Comparison of ENCODE assay signal across 26 mouse cellular contexts in the genomic region with DNA sequence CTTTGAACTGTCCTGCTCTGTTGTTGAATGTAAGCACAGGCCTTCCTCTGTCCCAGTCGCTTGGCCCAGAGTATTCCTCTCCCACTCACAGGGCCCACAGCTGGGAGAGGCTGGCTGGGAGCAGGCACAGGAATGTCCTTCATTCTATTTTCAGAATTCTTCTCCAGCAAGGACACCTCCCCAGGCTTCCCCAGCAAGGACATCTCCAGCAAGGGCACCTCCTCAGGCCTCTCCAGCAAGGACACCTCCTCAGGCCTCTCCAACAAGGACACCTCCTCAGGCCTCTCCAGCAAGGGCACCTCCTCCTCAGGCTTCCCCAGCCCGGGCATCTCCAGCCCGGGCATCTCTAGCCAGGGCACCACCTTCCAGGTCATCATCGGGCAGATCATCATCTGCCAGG. TPM values are rescaled to one million over a fixed set of nuclear protein-coding genes. Genes with fewer than 3 reads are reported as not detected.
A peak's percentile ranks its signal among the peaks of the same experiment; 100 is the strongest.
DNase-seq lines count a peak whose midpoint lies in the region; ATAC-seq lines count a peak whose summit lies in the region.
"Had no signal": no experiment of that assay in that cellular context is flagged by ENCODE, and none has a peak within 500 bp of the region (broad histone marks: within the 10 kb centered on the region; RNA-seq: fewer than 3 reads in every experiment).

No protein-coding gene starts in this region.

- H3K4me3 ChIP-seq in heart, embryonic 11.5 days (ENCODE audit: low read depth, low read length) = no peak overlapping the region
- no peak overlapping the region for H3K4me3 ChIP-seq in midbrain, embryonic 16.5 days (ENCODE audit: low read depth, low read length)
- H3K4me3 ChIP-seq: embryonic facial prominence, embryonic 12.5 days; embryonic facial prominence, embryonic 15.5 days; forebrain, embryonic 15.5 days; heart, adult 2 months; heart, embryonic 12.5 days; heart, embryonic 15.5 days had no signal

- DNase-seq in adrenal gland, adult (ENCODE audit: inconsistent age in 2 of 2, low spot score in 1 of 2) = peak; percentile 51 to 82
- no peak for DNase-seq in adrenal gland, postnatal 25 days
- DNase-seq in heart, postnatal 4 days = peak; percentile 8
- DNase-seq in testis, postnatal 14 days (ENCODE audit: low spot score) = peak; percentile 48
- no peak for DNase-seq in testis, postnatal 10 days (ENCODE audit: low spot score)
- DNase-seq in spleen, postnatal 10 days (ENCODE audit: low spot score in 2 of 2) = no peak
- DNase-seq: cerebellum, adult 11 months; cerebellum, adult 2 months; cerebellum, adult 9-11 months; cerebellum, postnatal 25 days; gastrocnemius, postnatal 25 days; heart, postnatal 36 days had no signal

- no peaks in the 10 kb centered on the region for H3K27me3 ChIP-seq in heart, embryonic 11.5 days (ENCODE audit: control insufficient read depth, insufficient read depth, low read length)
- H3K27me3 ChIP-seq in midbrain, embryonic 16.5 days (ENCODE audit: control insufficient read depth, insufficient read depth, low read depth, low read length) = no peaks in the 10 kb centered on the region
- H3K27me3 ChIP-seq: embryonic facial prominence, embryonic 15.5 days; forebrain, embryonic 15.5 days; heart, embryonic 15.5 days had no signal

- H3K4me1 ChIP-seq in heart, embryonic 11.5 days (ENCODE audit: control insufficient read depth, insufficient read depth, low read length) = no peaks in the 10 kb centered on the region
- H3K4me1 ChIP-seq in midbrain, embryonic 16.5 days (ENCODE audit: control insufficient read depth, insufficient read depth, low read length) = no peaks in the 10 kb centered on the region
- H3K4me1 ChIP-seq: embryonic facial prominence, embryonic 12.5 days; embryonic facial prominence, embryonic 15.5 days; forebrain, embryonic 15.5 days had no signal

- no peak overlapping the region for H3K4me2 ChIP-seq in heart, embryonic 11.5 days
- no peak overlapping the region for H3K4me2 ChIP-seq in midbrain, embryonic 16.5 days (ENCODE audit: low read length)
- H3K4me2 ChIP-seq: embryonic facial prominence, embryonic 12.5 days; embryonic facial prominence, embryonic 15.5 days; forebrain, embryonic 15.5 days; heart, embryonic 12.5 days; heart, embryonic 15.5 days; hindbrain, embryonic 14.5 days had no signal

- H3K9me3 ChIP-seq in heart, embryonic 11.5 days (replicated peaks; ENCODE audit: control insufficient read depth, low read length) = no peaks in the 10 kb centered on the region
- H3K9me3 ChIP-seq in midbrain, embryonic 16.5 days (replicated peaks; ENCODE audit: control insufficient read depth, low read length, poor library complexity, severe bottlenecking) = no peaks in the 10 kb centered on the region
- H3K9me3 ChIP-seq: embryonic facial prominence, embryonic 12.5 days; embryonic facial prominence, embryonic 15.5 days; forebrain, embryonic 15.5 days; heart, embryonic 12.5 days; heart, embryonic 15.5 days had no signal

- H3K9ac ChIP-seq in heart, embryonic 11.5 days (ENCODE audit: low read depth, low read length) = no peak overlapping the region
- H3K9ac ChIP-seq in midbrain, embryonic 16.5 days (ENCODE audit: low read depth, low read length) = no peak overlapping the region
- H3K9ac ChIP-seq: embryonic facial prominence, embryonic 12.5 days; embryonic facial prominence, embryonic 15.5 days; forebrain, embryonic 15.5 days; heart, embryonic 12.5 days; heart, embryonic 15.5 days; hindbrain, embryonic 14.5 days had no signal

- ATAC-seq in heart, embryonic 11.5 days (replicated peaks; ENCODE audit: insufficient number of reproducible peaks, low FRiP score, low TSS enrichment) = no peak
- no peak for ATAC-seq in midbrain, embryonic 16.5 days
- ATAC-seq: activated CD4-positive, CD25-positive, alpha-beta regulatory T cell, adult 4 months; forebrain, embryonic 15.5 days; hindbrain, postnatal 0 days; inflammation-experienced regulatory T-cells, adult 6 months; intestine, embryonic 16.5 days had no signal

- 74% methylated on average over 4 of the region's 4 CpGs for WGBS in heart, embryonic 11.5 days (ENCODE audit: insufficient replicate concordance)
- 88% methylated on average over 4 of the region's 4 CpGs for WGBS in midbrain, embryonic 16.5 days

- H3K27ac ChIP-seq in heart, embryonic 11.5 days (ENCODE audit: low read depth, low read length) = no peak overlapping the region
- no peak overlapping the region for H3K27ac ChIP-seq in midbrain, embryonic 16.5 days (ENCODE audit: low read length)
- H3K27ac ChIP-seq: embryonic facial prominence, embryonic 12.5 days; embryonic facial prominence, embryonic 15.5 days; forebrain, embryonic 15.5 days; heart, adult 2 months; heart, embryonic 15.5 days; hindbrain, embryonic 14.5 days; hindbrain, postnatal 0 days had no signal

- H3K36me3 ChIP-seq in heart, embryonic 11.5 days (ENCODE audit: control insufficient read depth, insufficient read depth, low read length) = no peaks in the 10 kb centered on the region
- H3K36me3 ChIP-seq in midbrain, embryonic 16.5 days (ENCODE audit: control insufficient read depth, insufficient read depth, low read length) = no peaks in the 10 kb centered on the region
- H3K36me3 ChIP-seq: embryonic facial prominence, embryonic 12.5 days; embryonic facial prominence, embryonic 15.5 days; forebrain, embryonic 15.5 days; heart, embryonic 12.5 days; heart, embryonic 15.5 days had no signal

RNA-seq across cellular contexts. Expression of gene Tmprss13, which starts 9.4 kb away (rescaled TPM):
- total RNA-seq in adrenal gland, postnatal 25 days (2021) = 0.12 TPM in 1 of 2 replicates, not detected in the other
- under 1 TPM; 0.24 to 0.50 TPM for total RNA-seq in heart, postnatal 4 days (2021)
- 0.15 and 0.31 TPM in 2 replicates for polyA plus RNA-seq in heart, embryonic 11.5 days (2014; fragmentation: Nextera tagmentation; extraction: Ambion mirVana)
- polyA plus RNA-seq in midbrain, embryonic 16.5 days (2015; fragmentation: Nextera tagmentation; extraction: Ambion mirVana) = not detected in 2 replicates
- total RNA-seq: common myeloid progenitor, adult 5-6 weeks; hindbrain, postnatal 0 days had no signal
- polyA plus RNA-seq: cerebellum, adult 2 months; forebrain, embryonic 15.5 days; heart, embryonic 12.5 days; hindbrain, embryonic 14.5 days; hindbrain, postnatal 0 days had no signal

RNA-seq across cellular contexts. Expression of gene Fxyd6, which starts 41.7 kb away (rescaled TPM):
- total RNA-seq in adrenal gland, postnatal 25 days (2021) = 153 and 178 TPM in 2 replicates
- 10 to 100 TPM; 28.5 to 29.6 TPM for total RNA-seq in heart, postnatal 4 days (2021)
- polyA plus RNA-seq in heart, embryonic 11.5 days (2014; fragmentation: Nextera tagmentation; extraction: Ambion mirVana) = 26.7 and 27.7 TPM in 2 replicates
- 722 and 817 TPM in 2 replicates for polyA plus RNA-seq in midbrain, embryonic 16.5 days (2015; fragmentation: Nextera tagmentation; extraction: Ambion mirVana)
- total RNA-seq: common myeloid progenitor, adult 5-6 weeks had no signal

RNA-seq across cellular contexts. Expression of gene Il10ra, which starts 59.3 kb away (rescaled TPM):
- 1.6 and 1.9 TPM in 2 replicates for total RNA-seq in adrenal gland, postnatal 25 days (2021)
- total RNA-seq in heart, postnatal 4 days (2021) = 1 to 10 TPM; 1.0 to 1.2 TPM
- 0.37 and 0.69 TPM in 2 replicates for polyA plus RNA-seq in heart, embryonic 11.5 days (2014; fragmentation: Nextera tagmentation; extraction: Ambion mirVana)
- polyA plus RNA-seq in midbrain, embryonic 16.5 days (2015; fragmentation: Nextera tagmentation; extraction: Ambion mirVana) = 0.48 and 0.64 TPM in 2 replicates

Comparison
In these comparisons a context has a peak if more than half of its experiments do, and no peak if none do; other contexts are left out.
1. DNase-seq: peak in adrenal gland, adult (2 of 2), heart, postnatal 4 days (single experiment) and testis, postnatal 14 days (single experiment); none in adrenal gland, postnatal 25 days (single experiment), testis, postnatal 10 days (single experiment) and spleen, postnatal 10 days (0 of 2).